Mouse (Mus musculus): Measurements from ENCODE around the gene Ttc7b. TPM values are rescaled to one million over a fixed set of nuclear protein-coding genes. Genes with fewer than 3 reads are reported as not detected.

The Ttc7b gene
- polyA plus RNA-seq, 1 experiment from 2014 or later, result 6.3 TPM

DNA sequence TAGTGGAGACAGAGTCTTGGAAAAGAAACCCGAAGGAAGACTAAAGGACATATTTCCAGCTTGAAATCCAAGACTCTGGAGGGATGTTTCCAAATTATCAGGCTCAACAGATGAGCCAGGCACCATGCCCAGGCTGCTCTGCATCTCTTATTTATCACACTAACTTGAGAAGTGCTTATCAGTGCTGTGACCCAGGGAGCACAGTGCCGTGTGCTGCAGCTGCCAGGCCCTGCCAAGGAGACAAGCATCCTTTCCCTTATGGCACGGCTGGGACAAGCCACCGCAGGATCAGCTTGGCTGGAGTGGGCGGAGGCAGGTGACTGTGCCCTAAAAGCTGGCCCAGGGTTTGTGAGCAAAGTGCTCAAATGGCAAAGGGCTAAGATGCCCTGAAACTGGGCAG lies 184.4 kb downstream of the Ttc7b start:
- ATAC-seq, result no peak
- H3K27ac ChIP-seq, result no peak overlapping the region
- H3K9me3 ChIP-seq, result no peaks in the 10 kb centered on the region
- no peak overlapping the region for H3K4me2 ChIP-seq (replicated peaks)
- no peak overlapping the region for H3K9ac ChIP-seq (replicated peaks)
- peaks cover 14% of the 10 kb centered on the region for H3K36me3 ChIP-seq
- 72% methylated on average over 5 of the region's 5 CpGs for whole genome bisulfite sequencing
- H3K4me1 ChIP-seq (replicated peaks), result peaks cover 36% of the 10 kb centered on the region
- no peak overlapping the region for H3K4me3 ChIP-seq (replicated peaks)
- no peaks in the 10 kb centered on the region for H3K27me3 ChIP-seq

DNA sequence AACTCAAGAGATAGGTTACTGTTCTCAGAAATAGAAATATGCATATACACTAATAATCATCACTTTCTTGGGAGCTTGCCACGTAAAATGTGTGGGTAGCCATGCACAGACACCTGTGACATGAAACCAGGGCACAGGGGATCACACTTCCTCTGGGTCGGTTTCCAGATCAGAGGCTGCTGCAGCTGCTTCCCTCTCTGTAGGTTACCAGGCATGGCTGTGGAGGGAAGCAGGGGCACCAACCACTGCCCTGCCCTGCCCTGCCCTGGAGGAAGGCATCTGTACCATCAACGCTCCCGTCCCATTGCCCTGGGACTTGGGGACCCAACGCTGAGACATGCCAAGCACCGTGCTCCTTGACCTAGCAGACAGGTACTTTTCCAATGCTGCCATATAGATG lies 188.8 kb downstream of the Ttc7b start:
- Histone ChIP-seq H3K4me2 (replicated peaks) (no peak overlapping the region), H3K9me3 (no peaks in the 10 kb centered on the region), H3K36me3 (peaks cover 32% of the 10 kb centered on the region), H3K27me3 (no peaks in the 10 kb centered on the region), H3K9ac (replicated peaks) (no peak overlapping the region), H3K4me3 (replicated peaks) (no peak overlapping the region), H3K4me1 (replicated peaks) (peaks cover 8% of the 10 kb centered on the region), H3K27ac (no peak overlapping the region)
- WGBS, result 99% methylated on average over 6 of the region's 6 CpGs
- ATAC-seq, result no peak

DNA sequence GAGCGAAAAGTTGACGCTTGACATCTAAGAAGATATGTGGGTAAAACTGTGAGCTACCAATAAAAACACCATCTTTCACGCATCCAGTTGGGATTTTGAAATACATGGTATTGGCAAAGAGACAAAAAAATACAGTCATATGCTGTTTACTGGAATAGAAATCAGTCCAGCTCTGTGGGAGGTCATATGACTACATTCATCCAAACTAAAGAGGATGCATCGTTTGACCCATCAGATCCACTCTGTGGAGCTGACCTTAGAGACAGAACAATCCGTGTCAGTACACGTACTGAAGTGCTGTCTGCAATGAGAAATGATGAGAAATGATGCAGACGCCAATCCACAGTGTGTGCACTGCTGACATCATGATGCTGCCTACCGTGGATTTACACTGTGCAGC lies 190.4 kb downstream of the Ttc7b start:
- H3K9ac ChIP-seq (replicated peaks), result no peak overlapping the region
- H3K4me2 ChIP-seq (replicated peaks), result no peak overlapping the region
- H3K9me3 ChIP-seq, result no peaks in the 10 kb centered on the region
- WGBS, result 92% methylated on average over 8 of the region's 8 CpGs
- H3K36me3 ChIP-seq, result peaks cover 36% of the 10 kb centered on the region
- no peaks in the 10 kb centered on the region for H3K27me3 ChIP-seq
- ATAC-seq, result no peak
- H3K27ac ChIP-seq, result no peak overlapping the region
- H3K4me3 ChIP-seq (replicated peaks), result no peak overlapping the region
- 0 out of 2 replicates have a peak, but pooled peaks cover 7% of the 10 kb centered on the region for H3K4me1 ChIP-seq (replicated peaks)

GRCm38 (mm10) chr12:100328998-100329397 lies 191.6 kb downstream of the Ttc7b start:
- Histone ChIP-seq H3K4me1 (replicated peaks) (0 out of 2 replicates have a peak, but pooled peaks cover 7% of the 10 kb centered on the region), H3K36me3 (peaks cover 49% of the 10 kb centered on the region), H3K9ac (replicated peaks) (no peak overlapping the region), H3K27me3 (no peaks in the 10 kb centered on the region), H3K27ac (no peak overlapping the region), H3K4me2 (replicated peaks) (no peak overlapping the region), H3K4me3 (replicated peaks) (no peak overlapping the region), H3K9me3 (no peaks in the 10 kb centered on the region)
- ATAC-seq, result no peak
- 92% methylated on average over 4 of the region's 4 CpGs for WGBS

DNA sequence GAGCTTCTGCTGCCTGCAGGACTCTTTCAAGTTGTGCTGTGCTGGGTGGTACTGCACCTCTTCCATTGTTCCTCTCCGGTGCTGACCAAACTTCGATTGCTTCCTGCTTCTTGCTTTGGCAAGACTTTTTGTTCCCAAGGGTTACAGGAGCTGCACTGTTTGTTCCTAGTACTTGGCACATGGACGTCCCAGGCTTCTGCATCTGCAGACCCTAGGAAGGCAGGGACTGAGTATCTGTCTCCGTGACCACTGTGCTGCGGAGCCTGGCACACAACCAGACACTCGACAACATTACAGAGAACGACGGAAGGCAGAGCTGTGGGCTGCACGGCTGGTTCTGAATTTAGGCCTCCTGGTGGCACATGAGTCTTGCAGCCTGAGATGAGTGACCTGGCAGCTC lies 192.1 kb downstream of the Ttc7b start:
- Histone ChIP-seq H3K4me2 (replicated peaks) (no peak overlapping the region), H3K4me1 (replicated peaks) (0 out of 2 replicates have a peak, but pooled peaks cover 7% of the 10 kb centered on the region), H3K27me3 (no peaks in the 10 kb centered on the region), H3K4me3 (replicated peaks) (no peak overlapping the region), H3K9ac (replicated peaks) (no peak overlapping the region), H3K27ac (no peak overlapping the region), H3K9me3 (no peaks in the 10 kb centered on the region), H3K36me3 (peaks cover 49% of the 10 kb centered on the region)
- WGBS, result 90% methylated on average over 9 of the region's 9 CpGs
- ATAC-seq, result no peak

GRCm38 (mm10) chr12:100326732-100327131 lies 193.9 kb downstream of the Ttc7b start:
- Histone ChIP-seq H3K9me3 (no peaks in the 10 kb centered on the region), H3K4me3 (replicated peaks) (no peak overlapping the region), H3K27ac (no peak overlapping the region), H3K4me2 (replicated peaks) (no peak overlapping the region), H3K27me3 (no peaks in the 10 kb centered on the region), H3K36me3 (peaks cover 41% of the 10 kb centered on the region), H3K4me1 (replicated peaks) (peaks cover 15% of the 10 kb centered on the region), H3K9ac (replicated peaks) (no peak overlapping the region)
- WGBS, result 88% methylated on average over 2 of the region's 2 CpGs
- ATAC-seq, result no peak

GRCm38 (mm10) chr12:100325618-100326017 lies 195.0 kb downstream of the Ttc7b start:
- Histone ChIP-seq H3K4me2 (replicated peaks) (no peak overlapping the region), H3K4me1 (replicated peaks) (peaks cover 20% of the 10 kb centered on the region), H3K27me3 (no peaks in the 10 kb centered on the region), H3K27ac (no peak overlapping the region), H3K36me3 (peaks cover 34% of the 10 kb centered on the region), H3K4me3 (replicated peaks) (no peak overlapping the region), H3K9ac (replicated peaks) (no peak overlapping the region), H3K9me3 (no peaks in the 10 kb centered on the region)
- ATAC-seq, result no peak
- 89% methylated on average over 4 of the region's 4 CpGs for WGBS

GRCm38 (mm10) chr12:100325212-100325611 lies 195.4 kb downstream of the Ttc7b start:
- WGBS, result 97% methylated on average over 8 of the region's 8 CpGs
- H3K36me3 ChIP-seq, result peaks cover 32% of the 10 kb centered on the region
- H3K9me3 ChIP-seq, result no peaks in the 10 kb centered on the region
- no peak overlapping the region for H3K4me3 ChIP-seq (replicated peaks)
- no peak overlapping the region for H3K9ac ChIP-seq (replicated peaks)
- H3K27ac ChIP-seq, result no peak overlapping the region
- peaks cover 20% of the 10 kb centered on the region for H3K4me1 ChIP-seq (replicated peaks)
- ATAC-seq, result no peak
- no peak overlapping the region for H3K4me2 ChIP-seq (replicated peaks)
- H3K27me3 ChIP-seq, result no peaks in the 10 kb centered on the region

DNA sequence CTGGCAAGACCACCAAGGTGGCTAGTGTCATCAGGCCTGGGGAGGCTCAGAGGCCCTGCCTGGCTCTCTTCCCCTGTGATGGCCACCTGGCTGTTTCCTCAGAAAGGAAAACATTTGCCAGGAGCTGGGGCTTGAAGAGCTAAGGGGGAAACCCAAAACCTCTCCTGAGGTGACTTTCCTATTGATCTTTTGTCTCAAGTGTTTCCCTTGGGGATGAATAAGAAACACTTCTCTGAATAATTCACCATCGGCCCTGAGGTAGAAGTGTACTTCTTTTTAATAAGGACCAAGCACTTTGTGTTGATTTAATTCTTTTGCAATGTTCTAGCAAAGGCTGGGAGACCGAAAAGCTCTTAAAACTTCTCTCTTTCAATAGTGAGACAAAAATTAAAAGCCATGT lies 197.0 kb downstream of the Ttc7b start:
- no peak overlapping the region for H3K9ac ChIP-seq (replicated peaks)
- H3K4me1 ChIP-seq (replicated peaks), result peaks cover 28% of the 10 kb centered on the region
- ATAC-seq, result no peak
- no peak overlapping the region for H3K4me3 ChIP-seq (replicated peaks)
- no peak overlapping the region for H3K4me2 ChIP-seq (replicated peaks)
- H3K9me3 ChIP-seq, result no peaks in the 10 kb centered on the region
- 74% methylated on average over 2 of the region's 2 CpGs for WGBS
- peaks cover 34% of the 10 kb centered on the region for H3K36me3 ChIP-seq
- H3K27ac ChIP-seq, result no peak overlapping the region
- H3K27me3 ChIP-seq, result no peaks in the 10 kb centered on the region

GRCm38 (mm10) chr12:100322225-100322624 lies 198.4 kb downstream of the Ttc7b start:
- H3K4me3 ChIP-seq (replicated peaks), result no peak overlapping the region
- WGBS, result 92% methylated on average over 2 of the region's 2 CpGs
- no peak overlapping the region for H3K9ac ChIP-seq (replicated peaks)
- H3K27ac ChIP-seq, result peak overlapping the region; percentile 48; the same call in 1 of the 2 replicates
- ATAC-seq, result no peak
- no peak overlapping the region for H3K4me2 ChIP-seq (replicated peaks)
- peaks cover 41% of the 10 kb centered on the region for H3K4me1 ChIP-seq (replicated peaks)
- H3K27me3 ChIP-seq, result no peaks in the 10 kb centered on the region
- peaks cover 28% of the 10 kb centered on the region for H3K36me3 ChIP-seq
- no peaks in the 10 kb centered on the region for H3K9me3 ChIP-seq

- H3K27ac ChIP-seq, result peak overlapping the region; percentile 64
- no peak overlapping the region for H3K4me2 ChIP-seq (replicated peaks)
- peaks cover 44% of the 10 kb centered on the region for H3K4me1 ChIP-seq (replicated peaks)
- no peaks in the 10 kb centered on the region for H3K27me3 ChIP-seq
- H3K36me3 ChIP-seq, result peaks cover 28% of the 10 kb centered on the region
- ATAC-seq, result 0 out of 2 replicates have a peak, but pooled peaks have one; percentile 53
- H3K9ac ChIP-seq (replicated peaks), result no peak overlapping the region
- WGBS, result 57% methylated on average over 4 of the region's 4 CpGs
- H3K4me3 ChIP-seq (replicated peaks), result no peak overlapping the region
- H3K9me3 ChIP-seq, result no peaks in the 10 kb centered on the region
These were observed 199.1 kb downstream of the Ttc7b start for GRCm38 (mm10) chr12:100321545-100321944.

GRCm38 (mm10) chr12:100319746-100320145 lies 200.9 kb downstream of the Ttc7b start:
- Histone ChIP-seq H3K4me3 (replicated peaks) (no peak overlapping the region), H3K27ac (no peak overlapping the region), H3K4me1 (replicated peaks) (peaks cover 55% of the 10 kb centered on the region), H3K27me3 (no peaks in the 10 kb centered on the region), H3K9ac (replicated peaks) (no peak overlapping the region), H3K36me3 (peaks cover 19% of the 10 kb centered on the region), H3K9me3 (no peaks in the 10 kb centered on the region), H3K4me2 (replicated peaks) (no peak overlapping the region)
- ATAC-seq, result no peak
- 90% methylated on average over 4 of the region's 4 CpGs for WGBS

GRCm38 (mm10) chr12:100317936-100318335 lies 202.7 kb downstream of the Ttc7b start:
- ATAC-seq, result no peak
- no peaks in the 10 kb centered on the region for H3K9me3 ChIP-seq
- 69% methylated on average over 3 of the region's 3 CpGs for WGBS
- H3K4me1 ChIP-seq (replicated peaks), result peaks cover 73% of the 10 kb centered on the region
- H3K27me3 ChIP-seq, result no peaks in the 10 kb centered on the region
- H3K9ac ChIP-seq (replicated peaks), result no peak overlapping the region
- no peak overlapping the region for H3K4me2 ChIP-seq (replicated peaks)
- H3K27ac ChIP-seq, result no peak overlapping the region
- H3K4me3 ChIP-seq (replicated peaks), result no peak overlapping the region
- peaks cover 11% of the 10 kb centered on the region for H3K36me3 ChIP-seq
